Mouse (Mus musculus): ENCODE measurements around the gene Gm20721. TPM values are rescaled to one million over a fixed set of nuclear protein-coding genes. Genes with fewer than 3 reads are reported as not detected.

The Gm20721 gene
- polyA plus RNA-seq, 1 experiment from 2014 or later, result 49.2 TPM

DNA sequence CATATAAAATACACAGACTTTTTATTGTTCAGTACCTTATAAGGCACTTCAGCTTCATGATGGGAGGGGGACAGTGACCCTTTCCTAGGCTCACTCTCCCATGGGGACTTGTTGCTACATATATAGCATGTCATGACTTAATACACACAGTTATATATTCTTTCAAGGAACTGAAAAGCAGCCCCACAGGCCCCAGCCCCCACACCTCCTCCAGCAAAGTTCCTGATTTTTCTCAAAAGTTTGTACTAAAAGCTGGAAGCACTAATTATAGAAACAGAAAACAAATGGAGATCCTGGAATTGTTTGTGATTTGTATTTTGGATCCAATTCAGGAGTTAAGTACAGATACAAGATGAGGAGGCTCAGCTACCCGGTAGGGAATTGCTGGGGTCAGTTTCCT lies 2.9 kb downstream of the Gm20721 start:
- Histone ChIP-seq H3K27me3 (no peaks in the 10 kb centered on the region), H3K9ac (no peak overlapping the region), H3K4me1 (replicated peaks) (peaks cover 48% of the 10 kb centered on the region), H3K27ac (replicated peaks) (peak overlapping the region; percentile 53), H3K4me3 (replicated peaks) (no peak overlapping the region), H3K4me2 (0 out of 2 replicates have a peak overlapping the region, but pooled peaks have one; percentile 10), H3K36me3 (replicated peaks) (peaks cover 58% of the 10 kb centered on the region), H3K9me3 (replicated peaks) (no peaks in the 10 kb centered on the region)
- WGBS (ENCODE audit: insufficient replicate concordance), result 39% methylated on average over 1 of the region's 1 CpGs
- ATAC-seq (ENCODE audit: insufficient read depth), result no peak

DNA sequence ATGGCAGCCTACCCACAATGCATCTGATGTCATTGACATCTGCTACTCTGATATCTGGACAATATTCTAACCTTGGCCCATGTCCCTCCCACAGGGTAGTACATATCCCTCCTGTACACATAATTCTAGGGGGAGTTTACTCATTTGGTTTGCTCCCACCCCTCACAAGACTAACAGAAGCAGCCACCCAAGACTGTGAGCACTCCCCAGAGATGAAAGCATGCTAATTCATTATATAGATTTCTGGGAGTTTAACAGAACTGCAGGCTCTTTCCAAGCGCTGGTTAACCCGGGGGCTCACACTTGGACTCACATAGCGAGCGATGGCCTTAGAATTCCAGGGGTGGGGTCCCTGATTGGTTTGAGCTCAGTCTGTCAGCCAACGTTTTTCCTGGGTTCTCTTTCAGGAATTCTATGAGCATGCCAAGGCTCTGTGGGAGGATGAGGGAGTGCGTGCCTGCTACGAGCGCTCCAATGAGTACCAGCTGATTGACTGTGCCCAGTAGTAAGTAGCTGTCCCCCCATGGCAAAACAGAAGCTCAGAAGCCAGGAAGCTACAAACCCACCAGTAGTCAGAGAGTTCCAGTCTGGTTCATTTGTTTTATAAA lies 3.6 kb downstream of the Gm20721 start:
- H3K9me3 ChIP-seq (replicated peaks), result no peaks in the 10 kb centered on the region
- H3K27me3 ChIP-seq, result no peaks in the 10 kb centered on the region
- H3K4me1 ChIP-seq (replicated peaks), result peaks cover 55% of the 10 kb centered on the region
- H3K36me3 ChIP-seq (replicated peaks), result peaks cover 58% of the 10 kb centered on the region
- H3K27ac ChIP-seq (replicated peaks), result 0 out of 2 replicates have a peak overlapping the region, but pooled peaks have one; percentile 38
- no peak overlapping the region for H3K4me3 ChIP-seq (replicated peaks)
- H3K9ac ChIP-seq, result no peak overlapping the region
- ATAC-seq (ENCODE audit: insufficient read depth), result no peak
- 72% methylated on average over 8 of the region's 8 CpGs for WGBS (ENCODE audit: insufficient replicate concordance)
- no peak overlapping the region for H3K4me2 ChIP-seq

DNA sequence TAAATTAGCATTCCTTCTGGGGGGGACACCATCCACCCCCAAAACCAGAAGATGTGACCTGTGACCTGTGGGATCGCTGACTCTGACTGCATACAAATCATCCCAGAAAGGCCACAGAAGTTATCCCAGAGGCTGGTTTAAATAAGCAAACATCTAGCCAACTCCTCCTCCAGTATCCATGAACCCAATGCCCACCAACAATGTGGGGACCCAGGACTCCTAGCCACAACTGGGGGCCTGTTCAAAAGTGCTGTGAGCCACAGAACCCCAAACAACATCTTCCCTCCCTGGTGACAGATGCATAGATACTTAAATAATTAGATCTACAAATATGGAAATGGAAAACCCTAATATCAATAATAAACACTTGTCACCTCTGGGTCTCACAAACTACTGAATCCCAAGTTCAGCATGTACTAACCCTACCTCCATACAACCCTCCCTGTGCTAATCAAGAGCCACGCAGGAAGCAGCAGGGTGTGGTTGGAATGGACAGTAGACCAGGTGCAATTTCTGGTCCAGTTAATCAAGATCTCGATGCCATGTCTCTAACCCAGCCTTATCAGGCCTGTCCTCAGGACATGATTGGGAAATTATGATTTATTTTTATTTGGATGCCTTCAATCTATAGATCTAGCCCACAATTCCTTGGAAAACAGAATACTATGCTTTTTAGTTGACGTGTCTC lies 5.5 kb downstream of the Gm20721 start:
- H3K27me3 ChIP-seq, result no peaks in the 10 kb centered on the region
- 63% methylated on average over 4 of the region's 4 CpGs for WGBS (ENCODE audit: insufficient replicate concordance)
- ATAC-seq (ENCODE audit: insufficient read depth), result no peak
- H3K4me2 ChIP-seq, result no peak overlapping the region
- no peak overlapping the region for H3K4me3 ChIP-seq (replicated peaks)
- no peak overlapping the region for H3K9ac ChIP-seq
- H3K36me3 ChIP-seq (replicated peaks), result peaks cover 55% of the 10 kb centered on the region
- H3K9me3 ChIP-seq (replicated peaks), result no peaks in the 10 kb centered on the region
- no peak overlapping the region for H3K27ac ChIP-seq (replicated peaks)
- peaks cover 57% of the 10 kb centered on the region for H3K4me1 ChIP-seq (replicated peaks)

DNA sequence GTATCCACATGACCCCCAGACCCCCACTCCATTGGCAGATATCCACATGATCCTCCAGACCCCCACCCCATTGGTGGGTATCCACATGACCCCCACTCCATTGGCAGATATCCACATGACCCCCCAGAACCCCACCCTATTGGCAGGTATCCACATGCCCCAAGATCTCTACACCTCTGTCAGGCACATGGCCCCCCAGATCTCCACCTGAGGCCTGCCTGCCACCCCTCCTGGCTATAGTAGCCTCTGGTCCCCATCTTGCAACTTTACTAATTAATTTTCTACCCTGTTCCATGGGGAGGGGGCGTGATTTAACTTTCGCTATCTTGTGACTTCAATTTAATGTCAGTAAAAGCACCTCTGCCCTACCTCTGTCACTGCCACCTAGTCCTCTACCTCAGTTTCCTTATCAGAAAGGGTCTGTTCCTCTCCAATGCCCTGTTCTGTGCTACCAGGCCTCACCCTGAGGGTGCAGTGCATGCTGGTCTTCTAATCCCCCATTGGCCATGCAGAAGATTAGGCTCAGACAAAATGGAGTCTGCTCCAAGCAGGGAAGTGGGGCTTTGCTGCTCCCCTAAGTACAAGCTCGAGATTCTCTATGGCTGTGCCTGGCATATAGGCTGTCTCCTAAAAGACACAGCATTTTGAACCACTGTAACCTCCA lies 6.2 kb downstream of the Gm20721 start:
- 81% methylated on average over 3 of the region's 3 CpGs for WGBS (ENCODE audit: insufficient replicate concordance)
- H3K27ac ChIP-seq (replicated peaks), result no peak overlapping the region
- no peak overlapping the region for H3K4me3 ChIP-seq (replicated peaks)
- no peaks in the 10 kb centered on the region for H3K9me3 ChIP-seq (replicated peaks)
- no peak overlapping the region for H3K4me2 ChIP-seq
- no peak overlapping the region for H3K9ac ChIP-seq
- peaks cover 62% of the 10 kb centered on the region for H3K4me1 ChIP-seq (replicated peaks)
- no peak for ATAC-seq (ENCODE audit: insufficient read depth)
- no peaks in the 10 kb centered on the region for H3K27me3 ChIP-seq
- H3K36me3 ChIP-seq (replicated peaks), result peaks cover 48% of the 10 kb centered on the region

DNA sequence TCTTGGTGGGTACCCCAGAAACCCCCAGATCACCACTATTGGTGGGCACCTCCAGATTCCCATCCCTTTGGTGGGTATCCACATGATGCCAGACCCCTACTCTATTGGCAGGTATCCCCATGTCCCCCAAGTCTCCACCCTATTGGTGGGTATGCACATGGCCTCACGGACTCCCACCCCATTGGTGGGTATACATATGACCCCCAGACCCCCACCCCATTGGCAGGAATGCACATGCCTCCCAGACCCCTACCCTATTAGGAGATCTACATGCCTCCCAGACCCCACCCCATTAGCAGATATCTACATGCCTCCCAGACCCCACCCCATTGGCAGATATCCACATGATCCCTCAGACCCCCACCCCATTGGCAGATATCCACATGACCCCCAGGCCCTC lies 6.8 kb downstream of the Gm20721 start:
- no peaks in the 10 kb centered on the region for H3K27me3 ChIP-seq
- no peak overlapping the region for H3K9ac ChIP-seq
- WGBS (ENCODE audit: insufficient replicate concordance), result 77% methylated on average over 1 of the region's 1 CpGs
- H3K36me3 ChIP-seq (replicated peaks), result peaks cover 41% of the 10 kb centered on the region
- no peak overlapping the region for H3K4me3 ChIP-seq (replicated peaks)
- H3K4me1 ChIP-seq (replicated peaks), result peaks cover 69% of the 10 kb centered on the region
- no peak overlapping the region for H3K4me2 ChIP-seq
- H3K9me3 ChIP-seq (replicated peaks), result no peaks in the 10 kb centered on the region
- H3K27ac ChIP-seq (replicated peaks), result no peak overlapping the region
- ATAC-seq (ENCODE audit: insufficient read depth), result no peak

DNA sequence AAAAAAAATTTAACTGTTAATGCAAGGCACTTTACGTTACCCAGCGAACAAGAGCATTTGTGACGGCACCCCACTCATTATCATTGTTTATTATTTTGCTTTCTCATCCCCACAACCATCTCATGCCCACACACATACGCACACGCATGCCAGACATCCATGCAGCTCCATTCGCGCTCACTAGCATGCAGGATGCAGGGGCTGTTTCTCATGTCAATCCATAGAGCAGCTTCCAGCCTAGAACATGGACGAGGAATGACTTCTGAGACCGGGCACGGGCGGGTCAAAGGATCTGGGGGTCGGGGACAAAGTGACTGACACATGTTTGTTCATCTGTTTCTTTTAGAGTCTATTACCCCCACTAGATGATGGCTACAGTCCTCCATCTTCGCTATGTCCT lies 9.2 kb downstream of the Gm20721 start:
- Histone ChIP-seq H3K4me3 (replicated peaks) (no peak overlapping the region), H3K4me1 (replicated peaks) (peaks cover 75% of the 10 kb centered on the region), H3K9ac (no peak overlapping the region), H3K4me2 (no peak overlapping the region), H3K9me3 (replicated peaks) (no peaks in the 10 kb centered on the region), H3K27me3 (no peaks in the 10 kb centered on the region), H3K27ac (replicated peaks) (no peak overlapping the region), H3K36me3 (replicated peaks) (peaks cover 26% of the 10 kb centered on the region)
- WGBS (ENCODE audit: insufficient replicate concordance), result 82% methylated on average over 13 of the region's 13 CpGs
- no peak for ATAC-seq (ENCODE audit: insufficient read depth)

DNA sequence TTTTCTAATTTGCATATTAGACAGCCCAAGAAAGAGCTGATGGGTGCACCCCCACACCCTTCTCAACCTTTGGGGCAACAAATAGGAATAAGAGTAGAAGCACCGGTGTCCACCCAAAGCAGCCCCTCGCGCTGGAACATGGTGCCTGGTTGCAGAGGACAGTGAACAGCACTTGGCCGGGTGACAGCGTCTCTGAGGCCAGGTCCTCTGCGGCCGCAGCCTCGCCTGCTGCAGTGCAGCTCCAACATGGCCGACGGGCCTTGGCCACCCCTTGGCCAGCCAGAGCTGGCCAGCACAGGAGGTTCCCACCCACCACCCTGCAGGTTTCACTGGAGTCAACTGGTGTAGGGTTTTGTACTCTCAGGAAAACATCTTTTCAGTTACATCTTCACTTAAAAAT lies 12.1 kb downstream of the Gm20721 start:
- Histone ChIP-seq H3K4me1 (replicated peaks) (peaks cover 61% of the 10 kb centered on the region), H3K27ac (replicated peaks) (no peak overlapping the region), H3K4me3 (replicated peaks) (no peak overlapping the region), H3K27me3 (no peaks in the 10 kb centered on the region), H3K9me3 (replicated peaks) (no peaks in the 10 kb centered on the region), H3K9ac (no peak overlapping the region), H3K4me2 (no peak overlapping the region), H3K36me3 (replicated peaks) (peaks cover 16% of the 10 kb centered on the region)
- 78% methylated on average over 10 of the region's 10 CpGs for WGBS (ENCODE audit: insufficient replicate concordance)
- no peak for ATAC-seq (ENCODE audit: insufficient read depth)

DNA sequence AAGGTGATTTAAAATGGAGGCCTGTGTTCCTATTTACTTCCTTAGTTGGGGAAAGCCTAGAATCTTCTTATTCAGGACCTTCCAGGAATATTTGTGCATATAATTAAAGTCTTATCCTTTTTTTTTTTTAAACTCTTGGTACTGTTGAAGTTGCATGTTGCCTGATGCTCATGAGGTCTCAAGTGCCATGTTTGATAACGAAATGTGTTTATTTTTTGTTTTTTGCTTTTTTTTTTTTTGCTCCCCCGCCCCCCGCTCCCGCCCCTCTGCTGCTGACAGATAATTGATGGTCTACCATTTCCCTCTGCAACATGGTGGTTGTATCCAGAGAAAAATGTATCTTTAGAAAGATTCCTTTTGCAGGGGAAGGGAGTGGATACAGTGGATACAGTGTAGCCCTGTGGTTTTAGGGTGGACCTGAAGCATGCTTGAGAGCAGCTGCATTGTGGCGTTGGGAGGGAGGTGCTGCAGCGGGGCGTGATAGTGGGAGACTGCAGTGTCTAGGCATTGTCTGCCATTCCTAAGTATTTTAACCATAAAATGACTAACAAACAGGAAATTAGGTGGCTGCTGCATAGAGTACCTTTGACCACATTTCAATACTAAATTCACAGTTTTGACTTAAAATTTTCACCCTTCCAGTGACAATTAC lies 13.1 kb downstream of the Gm20721 start:
- H3K9ac ChIP-seq, result no peak overlapping the region
- WGBS (ENCODE audit: insufficient replicate concordance), result 26% methylated on average over 7 of the region's 7 CpGs
- peak overlapping the region; percentile 39 for H3K4me2 ChIP-seq
- ATAC-seq (ENCODE audit: insufficient read depth), result no peak
- H3K36me3 ChIP-seq (replicated peaks), result peaks cover 16% of the 10 kb centered on the region
- H3K4me3 ChIP-seq (replicated peaks), result no peak overlapping the region
- H3K27me3 ChIP-seq, result no peaks in the 10 kb centered on the region
- no peaks in the 10 kb centered on the region for H3K9me3 ChIP-seq (replicated peaks)
- peaks cover 65% of the 10 kb centered on the region for H3K4me1 ChIP-seq (replicated peaks)
- 0 out of 2 replicates have a peak overlapping the region, but pooled peaks have one; percentile 11 for H3K27ac ChIP-seq (replicated peaks)

DNA sequence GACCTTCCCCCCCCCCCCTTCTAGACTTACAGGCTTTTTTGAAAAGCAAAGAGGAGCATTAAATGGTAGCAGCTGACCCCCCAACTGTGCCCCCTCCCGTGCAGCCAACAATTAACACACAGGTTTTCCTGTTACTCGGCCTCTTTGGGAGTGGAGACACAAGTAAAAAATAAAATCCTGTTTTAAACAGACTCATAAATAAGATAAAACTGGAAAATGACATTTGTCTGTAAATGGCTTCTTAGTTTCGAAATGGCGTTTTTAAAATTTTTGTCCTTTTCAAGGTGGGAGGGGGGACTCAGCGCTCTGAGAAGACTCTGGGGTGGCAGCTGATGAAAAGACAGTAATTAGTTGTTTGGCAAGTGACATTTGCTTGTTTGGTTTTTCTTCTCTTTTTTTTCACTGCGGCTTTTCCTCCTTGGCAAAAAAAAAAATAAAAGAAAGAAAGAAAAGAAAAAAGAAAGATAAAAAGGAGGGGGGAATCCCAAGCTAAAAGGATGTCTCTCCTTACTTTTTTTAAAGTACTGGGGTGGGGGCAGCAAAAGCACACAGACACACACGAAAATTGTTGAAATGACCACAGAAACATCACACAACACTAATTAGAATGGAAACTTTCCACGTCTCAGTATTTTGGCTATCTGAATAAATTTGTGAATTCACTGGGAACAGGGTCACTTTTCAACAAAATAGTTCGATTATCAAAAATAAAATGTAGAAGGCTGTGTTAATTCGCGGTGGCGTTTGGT lies 15.1 kb downstream of the Gm20721 start:
- Histone ChIP-seq H3K9ac (peak overlapping the region; percentile 95), H3K27me3 (no peaks in the 10 kb centered on the region), H3K4me2 (peak overlapping the region; percentile 99), H3K4me3 (replicated peaks) (peak overlapping the region; percentile 97), H3K4me1 (replicated peaks) (peaks cover 75% of the 10 kb centered on the region), H3K9me3 (replicated peaks) (no peaks in the 10 kb centered on the region), H3K36me3 (replicated peaks) (peaks cover 10% of the 10 kb centered on the region), H3K27ac (replicated peaks) (peak overlapping the region; percentile 88)
- ATAC-seq (ENCODE audit: insufficient read depth), result no peak
- 30% methylated on average over 12 of the region's 12 CpGs for WGBS (ENCODE audit: insufficient replicate concordance)

DNA sequence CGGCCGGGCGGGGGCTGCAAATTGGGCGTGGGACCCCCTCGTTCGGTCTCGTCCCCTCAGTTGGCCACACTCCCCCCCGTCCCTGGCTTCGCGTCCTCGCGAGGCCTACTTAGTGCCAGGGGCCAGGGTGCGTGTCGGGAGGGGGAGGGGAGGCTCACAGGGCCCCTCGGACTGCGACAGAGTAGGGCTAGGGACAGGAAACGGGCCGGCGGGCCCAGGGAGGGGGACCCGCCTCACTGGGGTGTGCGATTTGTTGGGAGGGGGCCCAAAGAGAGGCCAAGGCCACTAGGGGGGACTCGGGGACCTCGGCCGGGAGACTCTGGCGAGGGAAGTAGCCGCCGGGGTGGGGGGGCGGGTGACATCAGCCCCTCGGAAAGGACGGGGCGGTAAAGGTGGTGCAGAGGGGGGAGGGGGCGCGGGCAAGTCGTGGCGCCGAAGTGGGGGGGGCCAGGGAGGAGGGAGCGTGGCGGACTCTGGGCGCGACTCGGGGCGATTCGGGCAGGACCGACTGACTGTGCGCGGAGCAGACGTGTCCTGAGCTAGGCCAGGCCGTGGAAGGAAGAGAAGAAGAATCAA lies 15.8 kb downstream of the Gm20721 start:
- Histone ChIP-seq H3K4me1 (replicated peaks) (peaks cover 76% of the 10 kb centered on the region), H3K36me3 (replicated peaks) (peaks cover 8% of the 10 kb centered on the region), H3K4me2 (peak overlapping the region; percentile 99), H3K4me3 (replicated peaks) (peak overlapping the region; percentile 97), H3K27ac (replicated peaks) (peak overlapping the region; percentile 88), H3K9ac (peak overlapping the region; percentile 95), H3K9me3 (replicated peaks) (no peaks in the 10 kb centered on the region), H3K27me3 (no peaks in the 10 kb centered on the region)
- peak; percentile 58 for ATAC-seq (ENCODE audit: insufficient read depth)
- 1% methylated on average over 47 of the region's 48 CpGs for WGBS (ENCODE audit: insufficient replicate concordance)
